Mouse (Mus musculus) lung, postnatal 10 days (tissue): ENCODE measurements around the gene Rnf41.
A peak's percentile ranks its signal among the peaks of the same experiment; 100 is the strongest.

ENCODE experiments used
- DNase-seq: peaks from one replicate; pipeline ENCODE4 v3.0.0; 2021

Rnf41 gene

DNA sequence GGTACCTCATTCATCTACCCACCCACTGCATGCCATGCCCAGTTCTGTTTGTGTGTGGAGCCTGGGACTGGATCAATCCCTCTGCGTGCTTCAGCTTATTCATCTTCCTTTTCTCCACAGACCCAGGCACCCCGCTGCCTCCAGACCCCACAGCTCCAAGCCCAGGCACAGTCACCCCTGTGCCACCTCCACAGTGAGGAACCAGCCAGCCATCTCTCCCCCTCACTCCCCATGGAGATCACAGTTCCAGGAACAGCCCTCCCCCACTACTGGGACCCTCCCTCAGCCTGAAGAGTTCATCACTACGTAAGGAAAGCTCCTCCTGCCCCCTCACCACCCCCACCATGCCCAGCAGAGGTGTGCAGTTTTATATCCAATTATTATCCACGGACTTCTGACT is 77.3 kb downstream of the Rnf41 start:
- no peak for DNase-seq

DNA sequence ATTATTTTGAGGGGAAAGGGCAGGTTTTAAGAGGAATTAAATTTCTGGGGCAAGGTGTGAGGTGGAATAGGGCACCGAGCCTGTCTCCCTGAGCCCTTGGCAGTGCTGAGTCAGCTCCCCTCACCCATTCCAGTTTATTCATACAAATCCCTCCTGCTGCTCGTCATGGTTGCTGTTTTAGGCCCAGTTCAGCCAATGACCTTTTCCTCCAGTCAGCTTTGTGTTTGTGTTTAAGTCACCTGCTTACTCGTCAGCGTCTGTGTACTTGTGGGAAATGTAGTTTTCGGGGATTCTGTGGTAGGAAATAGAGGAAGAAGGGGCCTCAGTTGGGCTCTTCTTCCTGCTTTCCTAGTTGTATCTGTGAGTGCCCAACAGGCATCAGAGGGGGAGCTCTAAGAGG is 77.9 kb downstream of the Rnf41 start:
- DNase-seq, result peak; percentile 41

DNA sequence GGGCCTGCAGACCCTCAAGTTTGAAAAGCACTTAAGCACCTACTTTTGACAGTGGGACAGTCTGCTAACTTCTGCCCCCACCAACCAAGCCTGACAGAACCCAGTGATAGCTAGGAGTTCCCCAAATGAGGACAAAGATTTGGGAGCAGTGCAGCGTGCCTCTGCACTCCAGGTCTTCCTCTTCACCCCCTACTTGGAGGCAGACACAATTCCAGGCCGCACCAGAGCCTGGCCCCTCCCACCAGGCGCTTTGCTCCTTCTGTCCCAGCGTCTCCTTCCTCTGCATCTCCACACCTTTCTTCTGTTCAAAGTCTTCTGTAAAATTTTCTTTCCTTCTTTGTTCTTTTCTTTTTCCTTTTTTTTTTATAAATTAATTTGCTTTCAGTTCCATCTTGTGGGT is 78.3 kb downstream of the Rnf41 start:
- DNase-seq, result no peak

DNA sequence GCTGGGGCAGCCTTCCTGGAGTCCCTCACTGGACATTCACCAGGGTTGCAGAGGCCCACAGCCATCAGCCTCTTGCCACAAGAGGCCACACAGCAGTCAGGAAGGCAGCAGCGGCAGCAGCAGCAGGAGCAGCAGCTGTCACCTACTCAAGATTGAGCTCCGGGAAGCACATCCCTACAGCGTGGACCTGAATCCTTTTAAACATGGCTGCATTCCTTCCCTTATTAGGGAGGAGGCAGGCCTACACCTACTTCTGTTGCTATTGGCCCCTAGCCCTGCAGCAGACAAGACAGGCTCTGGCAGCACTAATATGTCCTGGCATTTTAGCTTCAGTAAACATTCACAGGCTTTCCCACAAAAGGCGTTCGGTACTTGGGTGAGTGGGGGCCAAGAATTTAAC is 78.8 kb downstream of the Rnf41 start:
- DNase-seq, result no peak

DNA sequence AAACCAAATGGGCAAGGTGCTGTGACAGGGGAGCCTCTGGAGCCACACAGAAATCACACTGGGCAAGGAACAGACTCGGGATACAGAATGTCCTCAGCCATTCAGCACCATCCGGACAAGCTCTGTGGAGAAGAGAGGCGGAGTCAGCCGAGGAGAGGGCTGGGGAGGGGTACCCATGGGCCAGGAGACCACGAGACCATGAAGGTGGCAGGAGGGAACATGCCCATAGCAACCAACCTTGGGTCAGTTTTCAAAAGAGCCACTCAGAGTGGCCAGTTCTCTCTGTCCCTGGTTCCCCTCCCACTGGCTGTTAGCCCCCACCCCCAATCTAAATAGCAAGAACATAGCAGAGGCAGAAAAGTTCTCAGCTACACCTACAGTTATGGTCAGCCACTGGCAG is 79.5 kb downstream of the Rnf41 start:
- DNase-seq, result no peak
